Mouse (Mus musculus) heart, postnatal 0 days (tissue): ENCODE measurements around the gene Tmem56.

Experiments used
- CTCF ChIP-seq: IDR thresholded peaks from 2 replicates; pipeline ENCODE4 v1.5.1; 2016; ENCODE audit warnings: antibody characterized with exemption, control low read depth, low read depth
- EP300 ChIP-seq: IDR thresholded peaks from 2 replicates; pipeline ENCODE4 v1.6.1; 2016; ENCODE audit warnings: antibody characterized with exemption, low read depth

DNA sequence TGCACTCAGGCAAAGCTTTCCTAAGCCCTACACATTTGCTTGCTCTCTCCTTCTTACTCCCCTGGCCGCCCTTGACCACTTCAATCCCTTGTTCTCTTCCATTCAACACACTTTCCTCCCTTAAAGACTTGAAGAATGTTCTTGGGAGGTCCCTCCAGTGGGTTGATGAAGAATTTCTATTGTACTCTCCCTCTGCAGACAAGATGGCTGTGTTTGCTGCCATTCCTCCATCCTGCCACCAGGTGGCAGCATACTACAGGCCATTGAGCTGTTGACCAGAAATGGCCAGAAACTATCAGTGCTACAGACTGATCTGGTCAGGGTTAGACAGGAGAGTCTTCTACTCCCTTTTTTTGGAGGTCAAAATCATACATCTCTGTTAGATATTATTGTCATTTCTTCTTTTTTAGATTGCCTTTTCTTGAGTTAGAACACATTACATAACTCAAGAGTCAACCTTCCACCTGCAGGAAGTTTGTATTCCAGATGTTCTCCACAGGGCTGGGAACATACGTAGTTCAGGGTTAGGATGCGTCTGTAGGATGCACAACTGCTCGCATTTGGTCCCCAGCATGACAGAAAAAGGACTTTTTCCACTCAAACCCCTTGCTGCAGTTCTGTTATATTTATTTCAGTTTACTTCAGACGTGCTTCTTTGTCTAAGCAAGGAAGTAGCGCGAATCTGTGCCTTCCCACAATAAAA lies 24.8 kb upstream of the Tmem56 start:
- TF ChIP-seq CTCF, result peak; percentile 100
- TF ChIP-seq EP300, result no peak
